Mouse (Mus musculus) limb, embryonic 11.5 days (tissue): ENCODE measurements at regions not wholly inside any gene's neighbourhood (a gene's known extent, or its start where the extent isn't known, plus 50 kb on each side); places are given as distances from the start of the nearest gene placed in this dataset.

Experiments used
- ATAC-seq: fragments of 200-750 bp; cut with Nextera tagmentation; 2 replicates; pipeline ENCODE4 v1.8.0; 2017; ENCODE audit warnings: low read depth; ENCODE audit not compliant: insufficient number of reproducible peaks, low FRiP score, low TSS enrichment
- DNase-seq: peaks from one replicate; pipeline ENCODE4 v3.0.0-alpha.2; 2015; ENCODE audit warnings: low spot score
- H3K27ac ChIP-seq: fragments of 300-500 bp; sonication (generic); replicated peaks from 2 replicates; pipeline ENCODE4 v1.5.1; 2014; ENCODE audit warnings: low read depth, mild to moderate bottlenecking, low read length
- H3K27me3 ChIP-seq: fragments of 300-500 bp; sonication (generic); 2 replicates; pipeline ENCODE4 v1.6.1; 2014; ENCODE audit warnings: mild to moderate bottlenecking, low read length, mixed read lengths; ENCODE audit not compliant: control insufficient read depth, insufficient read depth
- H3K36me3 ChIP-seq: fragments of 300-500 bp; sonication (generic); 2 replicates; pipeline ENCODE4 v1.6.1; 2014; ENCODE audit warnings: mild to moderate bottlenecking, low read length, moderate library complexity, mixed read lengths; ENCODE audit not compliant: control insufficient read depth, insufficient read depth
- H3K4me1 ChIP-seq: fragments of 300-500 bp; sonication (generic); 2 replicates; pipeline ENCODE4 v1.6.1; 2014; ENCODE audit warnings: low read length, mixed read lengths; ENCODE audit not compliant: control insufficient read depth, insufficient read depth
- H3K4me2 ChIP-seq: fragments of 300-500 bp; sonication (generic); 2 replicates; pipeline ENCODE4 v1.6.1; 2014; ENCODE audit warnings: low read depth, mild to moderate bottlenecking, moderate library complexity; ENCODE audit not compliant: severe bottlenecking
- H3K4me3 ChIP-seq: fragments of 300-500 bp; sonication (generic); 2 replicates; pipeline ENCODE4 v1.5.1; 2014; ENCODE audit warnings: low read depth, low read length
- H3K9ac ChIP-seq: fragments of 300-500 bp; sonication (generic); 2 replicates; pipeline ENCODE4 v1.6.1; 2014; ENCODE audit warnings: mild to moderate bottlenecking, low read length
- H3K9me3 ChIP-seq: fragments of 300-500 bp; sonication (generic); 2 replicates; pipeline ENCODE4 v1.6.1; 2016; ENCODE audit warnings: low read length; ENCODE audit not compliant: control insufficient read depth
- WGBS: fragments of 180-500 bp; shearing (Covaris S2); extraction: QIAGEN DNeasy Blood & Tissue Kit; methylation state at CpG from one replicate; pipeline ENCODE4 v1.1.7; 2014; 5-methylcytosine and 5-hydroxymethylcytosine counted together

- 31% methylated on average over 19 of the region's 19 CpGs for WGBS
- no peak overlapping the region for H3K4me3 ChIP-seq
These were observed 134.0 kb upstream of the Pitx2 start for GRCm38 (mm10) chr3:129065457-129066364.

GRCm38 (mm10) chr3:129069676-129070075 lies 130.0 kb upstream of the Pitx2 start:
- Histone ChIP-seq H3K4me1 (no peaks in the 10 kb centered on the region; the same call in 1 of the 2 replicates), H3K27ac (no peak overlapping the region), H3K4me3 (no peak overlapping the region), H3K9me3 (no peaks in the 10 kb centered on the region), H3K27me3 (no peaks in the 10 kb centered on the region), H3K36me3 (no peaks in the 10 kb centered on the region), H3K9ac (no peak overlapping the region), H3K4me2 (no peak overlapping the region)
- DNase-seq = no peak
- ATAC-seq = no peak
- WGBS = 73% methylated on average over 8 of the region's 8 CpGs

More at GRCm38 (mm10) chr3:129065457-129066364, 134.0 kb upstream of the Pitx2 start:
- DNase-seq (no peak), ATAC-seq (0 out of 2 replicates have a peak, but pooled peaks have one; percentile 65)
- no peaks in the 10 kb centered on the region for H3K36me3 ChIP-seq
- no peaks in the 10 kb centered on the region for H3K9me3 ChIP-seq
- no peak overlapping the region for H3K27ac ChIP-seq
- no peaks in the 10 kb centered on the region for H3K27me3 ChIP-seq
- H3K4me1 ChIP-seq = no peaks in the 10 kb centered on the region; the same call in 1 of the 2 replicates
- H3K4me2 ChIP-seq = no peak overlapping the region
- H3K9ac ChIP-seq = no peak overlapping the region

- no peaks in the 10 kb centered on the region; the same call in 1 of the 2 replicates for H3K4me1 ChIP-seq
- WGBS = 5% methylated on average over 3 of the region's 3 CpGs
- no peak for ATAC-seq
- H3K27me3 ChIP-seq = no peaks in the 10 kb centered on the region
- no peaks in the 10 kb centered on the region for H3K9me3 ChIP-seq
- no peak overlapping the region for H3K27ac ChIP-seq
- DNase-seq = peak; percentile 22
- H3K36me3 ChIP-seq = no peaks in the 10 kb centered on the region
- no peak overlapping the region for H3K9ac ChIP-seq
- H3K4me3 ChIP-seq = no peak overlapping the region
- H3K4me2 ChIP-seq = no peak overlapping the region
These were observed 129.2 kb upstream of the Pitx2 start for GRCm38 (mm10) chr3:129070521-129070933.

GRCm38 (mm10) chr3:129071002-129071401 lies 128.7 kb upstream of the Pitx2 start:
- DNase-seq (no peak), ATAC-seq (no peak)
- Histone ChIP-seq H3K4me1 (no peaks in the 10 kb centered on the region; the same call in 1 of the 2 replicates), H3K4me2 (no peak overlapping the region), H3K4me3 (no peak overlapping the region), H3K27me3 (no peaks in the 10 kb centered on the region), H3K9me3 (no peaks in the 10 kb centered on the region), H3K36me3 (no peaks in the 10 kb centered on the region), H3K27ac (no peak overlapping the region), H3K9ac (no peak overlapping the region)
- WGBS = 76% methylated on average over 7 of the region's 7 CpGs

GRCm38 (mm10) chr3:129076396-129076795 lies 123.3 kb upstream of the Pitx2 start:
- WGBS = 5% methylated on average over 1 of the region's 1 CpGs

GRCm38 (mm10) chr3:129103786-129104440 lies 95.8 kb upstream of the Pitx2 start:
- Histone ChIP-seq H3K27ac (no peak overlapping the region), H3K4me3 (no peak overlapping the region), H3K27me3 (no peaks in the 10 kb centered on the region), H3K4me1 (no peaks in the 10 kb centered on the region), H3K9ac (no peak overlapping the region), H3K4me2 (no peak overlapping the region), H3K9me3 (no peaks in the 10 kb centered on the region), H3K36me3 (no peaks in the 10 kb centered on the region)
- WGBS = 88% methylated on average over 12 of the region's 12 CpGs
- ATAC-seq (no peak), DNase-seq (no peak)

More at GRCm38 (mm10) chr3:129076396-129076795, 123.3 kb upstream of the Pitx2 start:
- H3K4me2 ChIP-seq = no peak overlapping the region
- H3K9me3 ChIP-seq = no peaks in the 10 kb centered on the region
- no peak overlapping the region for H3K9ac ChIP-seq
- ATAC-seq (no peak), DNase-seq (peak; percentile 65)
- no peaks in the 10 kb centered on the region for H3K27me3 ChIP-seq
- no peaks in the 10 kb centered on the region for H3K36me3 ChIP-seq
- H3K4me1 ChIP-seq = no peaks in the 10 kb centered on the region
- H3K27ac ChIP-seq = no peak overlapping the region
- H3K4me3 ChIP-seq = no peak overlapping the region

- DNase-seq = no peak
These were observed 94.9 kb upstream of the Pitx2 start for GRCm38 (mm10) chr3:129104811-129105210.

GRCm38 (mm10) chr3:129106174-129106573 lies 93.5 kb upstream of the Pitx2 start:
- no peak overlapping the region for H3K9ac ChIP-seq
- no peaks in the 10 kb centered on the region for H3K9me3 ChIP-seq
- H3K36me3 ChIP-seq = no peaks in the 10 kb centered on the region
- no peaks in the 10 kb centered on the region for H3K4me1 ChIP-seq
- 88% methylated on average over 2 of the region's 2 CpGs for WGBS
- DNase-seq (no peak), ATAC-seq (no peak)
- no peaks in the 10 kb centered on the region for H3K27me3 ChIP-seq
- no peak overlapping the region for H3K4me2 ChIP-seq
- no peak overlapping the region for H3K27ac ChIP-seq
- no peak overlapping the region for H3K4me3 ChIP-seq

More at GRCm38 (mm10) chr3:129104811-129105210, 94.9 kb upstream of the Pitx2 start:
- H3K9ac ChIP-seq = no peak overlapping the region
- no peaks in the 10 kb centered on the region for H3K27me3 ChIP-seq
- H3K9me3 ChIP-seq = no peaks in the 10 kb centered on the region
- no peaks in the 10 kb centered on the region for H3K36me3 ChIP-seq
- no peak overlapping the region for H3K4me2 ChIP-seq
- ATAC-seq = no peak
- H3K27ac ChIP-seq = no peak overlapping the region
- 88% methylated on average over 9 of the region's 9 CpGs for WGBS
- no peaks in the 10 kb centered on the region for H3K4me1 ChIP-seq
- no peak overlapping the region for H3K4me3 ChIP-seq
